Mouse (Mus musculus) hindbrain, embryonic 16.5 days (tissue): ENCODE measurements at regions not wholly inside any gene's neighbourhood (a gene's known extent, or its start where the extent isn't known, plus 50 kb on each side); places are given as distances from the start of the nearest gene placed in this dataset.

ENCODE experiments used
- ATAC-seq: fragments of 200-750 bp; cut with Nextera tagmentation; 2 replicates; pipeline ENCODE4 v1.8.0; 2017; ENCODE audit warnings: moderate TSS enrichment, moderate library complexity
- H3K27ac ChIP-seq: fragments of 300-500 bp; sonication (generic); 2 replicates; pipeline ENCODE4 v1.5.1; 2014; ENCODE audit warnings: low read depth, mild to moderate bottlenecking, control low read depth, low read length, moderate library complexity
- H3K27me3 ChIP-seq: fragments of 300-500 bp; sonication (generic); replicated peaks from 2 replicates; pipeline ENCODE4 v1.6.1; 2014; ENCODE audit warnings: low read length; ENCODE audit not compliant: control insufficient read depth, insufficient read depth
- H3K36me3 ChIP-seq: fragments of 300-500 bp; sonication (generic); 2 replicates; pipeline ENCODE4 v1.6.1; 2014; ENCODE audit warnings: mild to moderate bottlenecking, low read length, moderate library complexity, mixed read lengths; ENCODE audit not compliant: control insufficient read depth, insufficient read depth
- H3K4me1 ChIP-seq: fragments of 300-500 bp; sonication (generic); 2 replicates; pipeline ENCODE4 v1.6.1; 2014; ENCODE audit warnings: low read depth, low read length; ENCODE audit not compliant: control insufficient read depth, insufficient read depth
- H3K4me2 ChIP-seq: fragments of 300-500 bp; sonication (generic); 2 replicates; pipeline ENCODE4 v1.6.1; 2014; ENCODE audit warnings: mild to moderate bottlenecking, low read length, control low read depth, moderate library complexity
- H3K4me3 ChIP-seq: fragments of 300-500 bp; sonication (generic); 2 replicates; pipeline ENCODE4 v1.5.1; 2014; ENCODE audit warnings: mild to moderate bottlenecking, low read length, control low read depth, moderate library complexity
- H3K9ac ChIP-seq: fragments of 300-500 bp; sonication (generic); 2 replicates; pipeline ENCODE4 v1.6.1; 2014; ENCODE audit warnings: low read depth, mild to moderate bottlenecking, control low read depth, low read length, moderate library complexity
- H3K9me3 ChIP-seq: fragments of 300-500 bp; sonication (generic); 2 replicates; pipeline ENCODE4 v1.6.1; 2014; ENCODE audit warnings: mild to moderate bottlenecking, low read length, moderate library complexity; ENCODE audit not compliant: control insufficient read depth
- WGBS: fragments of 180-500 bp; shearing (Covaris S2); extraction: QIAGEN DNeasy Blood & Tissue Kit; methylation state at CpG from one replicate; pipeline ENCODE4 v1.1.7; 2014; 5-methylcytosine and 5-hydroxymethylcytosine counted together

- no peak overlapping the region for H3K27ac ChIP-seq
- H3K4me3 ChIP-seq, result no peak overlapping the region
- H3K36me3 ChIP-seq, result no peaks in the 10 kb centered on the region
- no peak overlapping the region for H3K9ac ChIP-seq
- H3K4me2 ChIP-seq, result no peak overlapping the region
- H3K9me3 ChIP-seq, result no peaks in the 10 kb centered on the region
- no peaks in the 10 kb centered on the region for H3K4me1 ChIP-seq
- WGBS, result 59% methylated on average over 4 of the region's 4 CpGs
- no peak for ATAC-seq
- no peaks in the 10 kb centered on the region for H3K27me3 ChIP-seq
Measured at GRCm38 (mm10) chr4:5590531-5590930, 797.4 kb upstream of the Impad1 start.

GRCm38 (mm10) chr4:5587465-5587864, 794.3 kb upstream of the Impad1 start:
- no peak overlapping the region for H3K9ac ChIP-seq
- no peak overlapping the region for H3K4me3 ChIP-seq
- ATAC-seq, result no peak
- no peaks in the 10 kb centered on the region for H3K36me3 ChIP-seq
- no peak overlapping the region for H3K27ac ChIP-seq
- H3K4me1 ChIP-seq, result no peaks in the 10 kb centered on the region
- WGBS, result 89% methylated on average over 4 of the region's 4 CpGs
- H3K9me3 ChIP-seq, result no peaks in the 10 kb centered on the region
- H3K4me2 ChIP-seq, result no peak overlapping the region
- no peaks in the 10 kb centered on the region for H3K27me3 ChIP-seq

DNA sequence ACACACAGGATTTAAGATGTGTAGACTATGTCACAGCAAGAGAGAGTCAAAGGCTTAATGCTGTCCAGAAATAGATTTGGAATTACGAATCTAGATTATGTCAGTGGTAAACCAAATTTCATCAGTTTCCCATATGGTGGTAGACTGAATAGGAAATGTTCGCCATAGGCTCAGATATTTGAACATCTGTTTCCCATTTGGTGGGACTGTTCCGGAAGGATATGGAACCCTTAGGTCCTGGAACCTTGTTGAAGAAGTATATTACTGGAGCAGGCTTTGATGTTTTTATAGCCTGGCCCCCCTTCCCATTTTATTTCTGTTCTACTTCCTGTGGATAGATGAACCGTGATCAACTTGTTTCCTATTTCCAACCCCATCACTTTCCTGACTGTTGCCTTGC, 792.0 kb upstream of the Impad1 start:
- WGBS, result 88% methylated on average over 4 of the region's 4 CpGs
- ATAC-seq, result no peak

DNA sequence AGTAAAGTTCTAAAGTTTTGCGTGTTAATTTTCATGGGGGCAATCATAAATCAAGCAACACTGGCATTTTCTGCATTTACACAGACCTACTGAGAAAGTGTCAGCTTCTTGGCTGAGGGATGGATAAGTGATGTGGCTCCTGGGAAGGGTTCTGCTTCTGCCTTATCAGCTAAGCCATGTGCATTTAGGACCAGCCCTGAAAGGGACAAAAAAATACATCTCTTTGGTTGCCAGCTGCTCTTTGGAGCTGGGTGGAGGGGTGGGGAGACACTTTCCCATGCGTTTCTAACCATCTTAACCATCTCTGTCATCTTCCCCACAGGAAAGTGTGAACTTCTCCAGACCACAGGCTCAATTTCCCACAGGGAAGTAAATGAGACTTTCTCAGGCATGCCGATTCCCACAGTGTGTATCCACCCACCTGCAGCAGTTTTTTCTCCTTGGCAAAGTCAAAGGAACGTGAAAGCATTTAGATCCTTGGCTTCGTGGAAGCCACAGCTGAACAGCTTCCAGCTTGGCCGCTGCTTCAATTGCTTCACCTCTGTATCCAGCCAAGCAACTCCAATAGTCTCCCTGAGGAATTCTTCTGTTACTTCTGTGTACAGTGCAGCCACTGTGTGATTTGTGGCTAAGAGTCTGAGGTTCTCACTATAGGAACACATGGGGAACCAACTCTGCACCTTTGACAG, 791.0 kb upstream of the Impad1 start:
- WGBS, result 59% methylated on average over 6 of the region's 6 CpGs
- no peaks in the 10 kb centered on the region for H3K9me3 ChIP-seq
- no peak overlapping the region for H3K27ac ChIP-seq
- H3K9ac ChIP-seq, result no peak overlapping the region
- no peak overlapping the region for H3K4me3 ChIP-seq
- no peaks in the 10 kb centered on the region for H3K36me3 ChIP-seq
- no peaks in the 10 kb centered on the region for H3K4me1 ChIP-seq
- H3K27me3 ChIP-seq, result no peaks in the 10 kb centered on the region
- no peak overlapping the region for H3K4me2 ChIP-seq
- peak; percentile 88 for ATAC-seq

More for the DNA sequence above, 792.0 kb upstream of the Impad1 start:
- H3K27me3 ChIP-seq, result no peaks in the 10 kb centered on the region
- no peak overlapping the region for H3K4me2 ChIP-seq
- no peaks in the 10 kb centered on the region for H3K4me1 ChIP-seq
- no peaks in the 10 kb centered on the region for H3K9me3 ChIP-seq
- H3K4me3 ChIP-seq, result no peak overlapping the region
- no peak overlapping the region for H3K27ac ChIP-seq
- H3K36me3 ChIP-seq, result no peaks in the 10 kb centered on the region
- no peak overlapping the region for H3K9ac ChIP-seq

DNA sequence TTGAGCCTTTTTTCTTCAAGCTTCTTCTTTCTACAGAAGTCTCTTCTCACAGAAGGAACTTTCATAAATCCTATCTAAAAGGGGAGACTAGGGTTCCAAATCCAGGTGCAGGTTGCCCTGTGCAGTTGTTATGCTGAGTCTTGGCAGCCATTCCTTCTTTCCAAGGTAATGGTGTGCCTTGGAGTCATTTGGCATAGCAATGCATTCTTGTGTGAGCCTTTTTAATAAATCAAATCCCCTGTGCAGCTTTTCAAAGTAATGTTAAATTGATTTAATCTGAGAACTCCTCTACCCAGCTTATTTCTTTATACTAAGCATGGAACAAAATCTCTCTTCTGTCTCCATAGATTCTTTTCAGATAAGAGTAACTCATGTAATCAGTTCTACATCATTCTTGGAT, 774.9 kb upstream of the Impad1 start:
- Histone ChIP-seq H3K4me3 (no peak overlapping the region), H3K9me3 (no peaks in the 10 kb centered on the region), H3K4me2 (no peak overlapping the region), H3K36me3 (no peaks in the 10 kb centered on the region), H3K4me1 (no peaks in the 10 kb centered on the region), H3K9ac (no peak overlapping the region), H3K27ac (no peak overlapping the region), H3K27me3 (no peaks in the 10 kb centered on the region)
- no peak for ATAC-seq

DNA sequence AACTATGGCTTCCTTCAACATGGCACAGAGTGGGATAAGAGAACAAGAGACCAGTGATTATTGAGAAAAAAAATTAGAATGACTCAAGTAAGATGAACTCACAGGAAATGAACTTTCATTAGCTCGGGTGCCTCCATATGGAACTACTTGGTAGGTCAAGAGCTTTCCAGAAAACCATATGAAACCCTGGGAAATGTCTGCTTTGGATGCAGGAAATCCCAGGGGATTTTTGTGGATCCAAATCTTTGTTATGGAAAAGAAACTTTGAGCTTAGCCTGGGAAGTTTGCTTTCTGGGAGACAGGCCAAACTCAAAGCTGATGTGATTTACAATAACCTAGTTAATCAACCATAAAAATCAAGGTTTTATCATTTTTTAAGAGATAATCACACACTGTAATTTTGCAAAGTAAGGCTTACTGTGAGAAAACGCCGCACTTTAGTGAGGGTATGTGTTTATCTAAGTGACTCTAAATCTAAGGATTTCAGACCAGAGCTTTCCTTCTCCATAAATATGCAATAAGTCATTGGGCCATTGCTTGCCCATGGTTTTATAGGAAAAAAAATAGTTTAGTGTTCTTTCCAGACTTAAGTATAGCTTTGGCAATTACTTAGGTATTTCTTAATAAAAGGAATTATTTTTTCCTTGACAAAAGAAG, 767.0 kb upstream of the Impad1 start:
- Histone ChIP-seq H3K4me3 (no peak overlapping the region), H3K27me3 (no peaks in the 10 kb centered on the region), H3K9me3 (no peaks in the 10 kb centered on the region), H3K27ac (no peak overlapping the region), H3K36me3 (no peaks in the 10 kb centered on the region), H3K4me1 (no peaks in the 10 kb centered on the region), H3K4me2 (no peak overlapping the region), H3K9ac (no peak overlapping the region)
- WGBS, result 69% methylated on average over 3 of the region's 3 CpGs
- no peak for ATAC-seq

GRCm38 (mm10) chr4:5540155-5540554, 747.0 kb upstream of the Impad1 start:
- 88% methylated on average over 3 of the region's 3 CpGs for WGBS

GRCm38 (mm10) chr4:5530416-5530815, 737.3 kb upstream of the Impad1 start:
- H3K27ac ChIP-seq, result no peak overlapping the region
- no peak overlapping the region for H3K4me3 ChIP-seq
- H3K4me2 ChIP-seq, result no peak overlapping the region
- no peaks in the 10 kb centered on the region for H3K4me1 ChIP-seq
- no peaks in the 10 kb centered on the region for H3K36me3 ChIP-seq
- no peak for ATAC-seq
- no peaks in the 10 kb centered on the region for H3K27me3 ChIP-seq
- 71% methylated on average over 4 of the region's 4 CpGs for WGBS
- no peaks in the 10 kb centered on the region for H3K9me3 ChIP-seq
- H3K9ac ChIP-seq, result no peak overlapping the region

More at GRCm38 (mm10) chr4:5540155-5540554, 747.0 kb upstream of the Impad1 start:
- no peaks in the 10 kb centered on the region for H3K9me3 ChIP-seq
- no peak overlapping the region for H3K9ac ChIP-seq
- ATAC-seq, result no peak
- no peak overlapping the region for H3K4me2 ChIP-seq
- H3K27me3 ChIP-seq, result no peaks in the 10 kb centered on the region
- no peak overlapping the region for H3K27ac ChIP-seq
- no peaks in the 10 kb centered on the region for H3K4me1 ChIP-seq
- H3K36me3 ChIP-seq, result no peaks in the 10 kb centered on the region
- H3K4me3 ChIP-seq, result no peak overlapping the region

- Histone ChIP-seq H3K4me1 (no peaks in the 10 kb centered on the region), H3K4me3 (no peak overlapping the region), H3K27me3 (no peaks in the 10 kb centered on the region), H3K36me3 (no peaks in the 10 kb centered on the region), H3K27ac (no peak overlapping the region), H3K9ac (no peak overlapping the region), H3K4me2 (no peak overlapping the region), H3K9me3 (no peaks in the 10 kb centered on the region)
- ATAC-seq, result no peak
- WGBS, result 91% methylated on average over 2 of the region's 2 CpGs
Measured at GRCm38 (mm10) chr4:5518522-5518921, 725.4 kb upstream of the Impad1 start.
